Mouse (Mus musculus) thymus, postnatal 14 days (tissue): ENCODE measurements at regions not wholly inside any gene's neighbourhood (a gene's known extent, or its start where the extent isn't known, plus 50 kb on each side); places are given as distances from the start of the nearest gene placed in this dataset.

Experiments
- DNase-seq: peaks from one replicate; pipeline ENCODE4 v3.0.0; 2021

DNA sequence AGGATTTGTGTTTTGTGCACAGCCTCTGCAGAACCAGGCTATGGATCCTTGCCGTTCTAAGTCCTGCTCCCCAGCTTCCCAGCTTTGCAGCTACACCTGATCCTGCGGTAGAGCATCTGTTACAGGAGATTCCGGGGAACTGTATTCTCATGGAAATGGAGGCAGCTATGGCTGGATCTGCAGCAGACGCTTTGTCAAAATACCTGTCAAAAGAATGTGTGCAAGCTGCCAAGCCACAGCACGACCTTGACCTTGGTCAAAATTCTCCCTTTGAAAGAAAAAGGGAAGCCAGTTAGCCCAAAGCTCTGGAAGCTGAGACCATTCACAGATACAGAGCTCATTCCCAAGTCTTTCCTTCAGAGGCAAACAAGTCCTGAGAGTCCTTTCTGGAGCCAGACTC, 255.3 kb downstream of the Med13l start:
- DNase-seq, result no peak

GRCm38 (mm10) chr5:118818294-118818693, 257.8 kb downstream of the Med13l start:
- no peak for DNase-seq

- no peak for DNase-seq
Observed at GRCm38 (mm10) chr5:118824791-118825190, 264.3 kb downstream of the Med13l start.

- no peak for DNase-seq
Observed at GRCm38 (mm10) chr5:118829031-118829698, 268.7 kb downstream of the Med13l start.

DNA sequence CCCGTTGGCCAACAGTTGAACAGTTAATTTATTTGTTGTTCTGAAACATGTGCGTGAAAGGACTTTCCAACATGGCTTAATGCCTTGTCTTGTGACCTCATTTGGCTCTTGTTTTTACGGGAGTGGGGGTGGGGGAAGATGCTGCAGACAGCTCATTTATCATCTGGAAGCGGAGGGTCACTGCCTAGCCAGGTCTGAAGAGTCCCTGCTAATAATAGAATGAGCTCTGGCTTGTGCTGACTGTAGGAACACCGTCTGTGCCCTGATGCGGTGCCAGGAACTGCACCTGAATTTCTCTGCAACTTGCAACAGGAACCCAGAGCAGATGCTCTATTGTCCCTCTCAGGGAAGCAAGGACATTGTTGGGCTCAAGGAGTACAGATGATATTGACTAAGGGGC, 272.2 kb downstream of the Med13l start:
- no peak for DNase-seq

DNA sequence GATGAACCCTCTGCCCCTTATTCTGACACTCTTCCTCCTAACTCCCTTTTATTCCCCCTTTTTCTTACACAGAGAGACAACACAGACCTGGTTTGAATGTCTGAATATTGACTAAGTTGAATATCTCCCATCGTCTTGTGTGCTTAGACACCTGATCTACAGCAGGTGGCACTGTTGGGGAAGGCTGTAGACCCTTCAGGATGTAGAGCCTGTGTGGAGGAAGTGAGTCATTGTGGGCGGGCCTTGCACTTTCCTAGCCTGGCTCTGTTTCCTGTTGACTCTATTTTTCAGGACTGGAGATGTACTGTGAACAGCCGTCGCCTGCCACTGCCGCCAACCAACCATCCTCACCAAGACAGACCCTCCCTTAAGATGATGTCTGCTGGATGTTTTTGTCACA, 273.6 kb downstream of the Med13l start:
- DNase-seq, result no peak

GRCm38 (mm10) chr5:118837001-118837400, 276.5 kb downstream of the Med13l start:
- no peak for DNase-seq

- DNase-seq, result no peak
Observed at GRCm38 (mm10) chr5:118838421-118838820, 277.9 kb downstream of the Med13l start.

GRCm38 (mm10) chr5:118839916-118840315, 279.4 kb downstream of the Med13l start:
- no peak for DNase-seq

- no peak for DNase-seq
Observed at GRCm38 (mm10) chr5:118841210-118842016, 280.9 kb downstream of the Med13l start.

DNA sequence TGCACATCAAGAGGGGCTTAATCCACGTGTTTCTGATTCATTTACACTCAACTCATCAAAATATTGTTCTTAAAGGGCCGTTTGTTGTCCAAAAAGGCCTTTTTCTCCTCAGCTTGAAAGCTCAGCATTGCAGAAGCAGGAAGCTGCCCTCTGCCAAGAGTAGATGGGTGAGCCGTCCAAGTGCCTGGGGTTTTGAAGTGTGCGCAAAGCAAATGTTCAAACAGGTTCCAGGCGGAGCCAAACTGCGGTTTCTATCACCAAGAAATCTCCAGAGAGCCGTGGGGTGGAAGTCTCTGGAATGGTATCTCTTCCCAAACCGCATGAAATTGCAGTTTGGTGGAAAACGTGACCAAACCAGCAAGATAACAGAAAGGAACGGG, 281.5 kb downstream of the Med13l start:
- DNase-seq, result no peak

GRCm38 (mm10) chr5:118857001-118857400, 296.5 kb downstream of the Med13l start:
- DNase-seq, result no peak

- no peak for DNase-seq
Observed at GRCm38 (mm10) chr5:118861143-118861847, 300.8 kb downstream of the Med13l start.

- DNase-seq, result no peak
Observed at GRCm38 (mm10) chr5:118867511-118867910, 307.0 kb downstream of the Med13l start.

DNA sequence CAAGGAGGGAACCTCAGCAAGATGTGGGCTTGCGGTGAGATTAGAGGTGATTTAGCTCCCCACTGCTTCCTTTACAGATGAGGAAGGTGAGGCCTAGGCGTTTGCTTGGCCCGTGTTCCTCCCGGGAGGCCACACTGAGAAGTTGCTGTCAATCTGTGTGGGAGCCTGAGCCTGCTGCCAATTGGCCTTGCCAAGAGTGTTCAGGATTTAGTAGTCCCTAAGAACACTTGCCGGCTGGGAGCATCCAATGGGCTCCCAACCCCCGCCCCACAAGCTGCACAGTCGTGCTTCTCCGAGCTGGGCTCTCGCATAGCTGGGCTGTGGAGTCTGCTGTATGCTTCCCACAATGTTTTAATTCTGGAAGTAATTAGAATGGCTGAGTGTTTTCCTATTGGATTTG, 308.9 kb downstream of the Med13l start:
- DNase-seq, result no peak

- DNase-seq, result no peak
Observed at GRCm38 (mm10) chr5:118873871-118874270, 313.4 kb downstream of the Med13l start.

- DNase-seq, result no peak
Observed at GRCm38 (mm10) chr5:118875096-118875637, 314.7 kb downstream of the Med13l start.

- no peak for DNase-seq
Observed at GRCm38 (mm10) chr5:118876586-118877312, 316.3 kb downstream of the Med13l start.

DNA sequence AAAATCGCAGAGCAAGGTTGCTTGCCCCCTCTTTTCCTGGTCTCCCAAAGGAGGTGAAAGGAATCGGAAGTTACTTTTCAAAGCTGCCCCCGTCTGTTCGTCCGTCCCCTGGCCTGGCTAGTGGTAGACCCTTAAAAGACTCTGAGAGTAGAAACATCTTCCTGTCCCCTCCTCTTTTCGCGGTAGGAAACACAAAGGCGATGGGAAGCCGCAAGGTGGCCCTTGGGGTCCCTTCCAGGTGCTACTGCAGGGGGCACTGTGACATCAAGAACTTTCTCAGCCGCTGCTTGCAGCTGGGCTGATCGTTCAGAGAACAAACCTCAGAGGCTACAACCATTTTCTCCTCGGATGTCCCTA, 316.8 kb downstream of the Med13l start:
- peak; percentile 5 for DNase-seq

GRCm38 (mm10) chr5:118877831-118878230, 317.4 kb downstream of the Med13l start:
- DNase-seq, result no peak

DNA sequence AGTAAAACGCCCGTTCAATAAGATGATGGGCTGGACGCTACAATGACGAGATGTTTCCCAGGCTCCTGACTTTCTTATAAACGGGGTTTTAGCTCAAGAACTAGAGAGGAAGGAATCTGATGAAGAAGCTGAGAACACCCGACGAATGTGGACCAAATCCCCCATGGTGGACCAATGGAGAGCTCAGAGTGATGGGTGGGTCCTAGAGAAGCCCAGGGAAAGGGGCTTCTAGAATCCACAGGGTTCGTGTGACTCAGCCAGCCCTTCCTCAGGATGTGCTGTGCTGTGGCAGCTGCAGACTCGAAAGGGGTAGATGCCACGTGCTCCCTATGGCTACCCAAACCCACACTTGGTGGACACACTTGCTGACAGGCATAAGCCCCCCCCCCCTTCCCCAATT, 318.2 kb downstream of the Med13l start:
- DNase-seq, result no peak

- peak; percentile 36 for DNase-seq
Observed at GRCm38 (mm10) chr5:118879808-118880478, 319.5 kb downstream of the Med13l start.
